Mouse (Mus musculus) urinary bladder, postnatal 10 days (tissue): ENCODE measurements around the gene Fancc.

Source experiments
- DNase-seq: peaks from one replicate; pipeline ENCODE4 v3.0.0; 2022; ENCODE audit warnings: low spot score

Fancc gene

GRCm38 (mm10) chr13:63347639-63348038 is 149.4 kb downstream of the Fancc start:
- no peak for DNase-seq

GRCm38 (mm10) chr13:63345476-63346225 is 151.4 kb downstream of the Fancc start:
- no peak for DNase-seq

- no peak for DNase-seq
Measured at GRCm38 (mm10) chr13:63344481-63344880, 152.6 kb downstream of the Fancc start.

GRCm38 (mm10) chr13:63342781-63343180 is 154.3 kb downstream of the Fancc start:
- DNase-seq, result no peak

- DNase-seq, result no peak
Measured at GRCm38 (mm10) chr13:63339946-63340345, 157.1 kb downstream of the Fancc start.

- no peak for DNase-seq
Measured at GRCm38 (mm10) chr13:63337239-63337960, 159.7 kb downstream of the Fancc start.

GRCm38 (mm10) chr13:63336335-63336734 is 160.7 kb downstream of the Fancc start:
- no peak for DNase-seq

- DNase-seq, result no peak
Measured at GRCm38 (mm10) chr13:63335421-63336134, 161.5 kb downstream of the Fancc start.

- no peak for DNase-seq
Measured at GRCm38 (mm10) chr13:63332576-63333300, 164.3 kb downstream of the Fancc start.

- no peak for DNase-seq
Measured at GRCm38 (mm10) chr13:63331379-63331778, 165.7 kb downstream of the Fancc start.

- no peak for DNase-seq
Measured at GRCm38 (mm10) chr13:63330236-63330860, 166.7 kb downstream of the Fancc start.

- no peak for DNase-seq
Measured at GRCm38 (mm10) chr13:63326015-63326414, 171.1 kb downstream of the Fancc start.

- DNase-seq, result no peak
Measured at GRCm38 (mm10) chr13:63324978-63325848, 171.9 kb downstream of the Fancc start.

- DNase-seq, result no peak
Measured at GRCm38 (mm10) chr13:63324311-63324710, 172.8 kb downstream of the Fancc start.

- DNase-seq, result no peak
Measured at GRCm38 (mm10) chr13:63323286-63324075, 173.6 kb downstream of the Fancc start.

GRCm38 (mm10) chr13:63322756-63323155 is 174.3 kb downstream of the Fancc start:
- no peak for DNase-seq

GRCm38 (mm10) chr13:63321689-63322088 is 175.4 kb downstream of the Fancc start:
- DNase-seq, result no peak

GRCm38 (mm10) chr13:63319814-63320213 is 177.3 kb downstream of the Fancc start:
- no peak for DNase-seq

GRCm38 (mm10) chr13:63317681-63318104 is 179.4 kb downstream of the Fancc start:
- DNase-seq, result no peak

GRCm38 (mm10) chr13:63316407-63316806 is 180.7 kb downstream of the Fancc start:
- DNase-seq, result no peak
